In genomic region chr10:4404895-4405491, GRCm38 (mm10) we compare ENCODE assay signal across 8 mouse cellular contexts. TPM values are rescaled to one million over a fixed set of nuclear protein-coding genes. Genes with fewer than 3 reads are reported as not detected.
DNase-seq lines count a peak whose midpoint lies in the region; ATAC-seq lines count a peak whose summit lies in the region.

No protein-coding gene starts in this region.

- peak; percentile 67 for ATAC-seq in forebrain, embryonic 12.5 days (ENCODE audit: low FRiP score)
- peak; percentile 86 for ATAC-seq in inflammation-experienced regulatory T-cells, adult 6 months
- peak; percentile 47 for ATAC-seq in lung, embryonic 16.5 days (ENCODE audit: low read depth)

- no peaks in the 10 kb centered on the region for H3K9me3 ChIP-seq in forebrain, embryonic 12.5 days
- no peaks in the 10 kb centered on the region for H3K9me3 ChIP-seq in lung, embryonic 16.5 days (ENCODE audit: control insufficient read depth, low read length)

- no peak overlapping the region for H3K4me2 ChIP-seq in forebrain, embryonic 12.5 days
- no peak overlapping the region for H3K4me2 ChIP-seq in lung, embryonic 16.5 days (ENCODE audit: low read depth, low read length)

- H3K36me3 ChIP-seq in forebrain, embryonic 12.5 days (replicated peaks) = peaks cover 44% of the 10 kb centered on the region
- peaks cover 21% of the 10 kb centered on the region for H3K36me3 ChIP-seq in lung, embryonic 16.5 days (ENCODE audit: control insufficient read depth, insufficient read depth, low read length)

- H3K27ac ChIP-seq in forebrain, embryonic 12.5 days = no peak overlapping the region
- no peak overlapping the region for H3K27ac ChIP-seq in lung, embryonic 16.5 days (ENCODE audit: low read length)

- no peak overlapping the region for H3K4me3 ChIP-seq in forebrain, embryonic 12.5 days (replicated peaks)
- no peak overlapping the region for H3K4me3 ChIP-seq in lung, embryonic 16.5 days (ENCODE audit: low read length)

- H3K4me1 ChIP-seq in forebrain, embryonic 12.5 days = no peaks in the 10 kb centered on the region
- no peaks in the 10 kb centered on the region for H3K4me1 ChIP-seq in lung, embryonic 16.5 days (replicated peaks; ENCODE audit: control insufficient read depth, insufficient read depth, low read length)

- DNase-seq in adrenal gland, postnatal 14 days = peak; percentile 65
- DNase-seq in adrenal gland, adult 8-10 months = no peak
- peak; percentile 46 for DNase-seq in urinary bladder, postnatal 14 days (ENCODE audit: low spot score)
- no peak for DNase-seq in urinary bladder, adult 18-20 months (ENCODE audit: low spot score in 2 of 2)
- DNase-seq in skeletal muscle tissue, adult 2 months (ENCODE audit: low read depth, low spot score) = peak; percentile 42

- WGBS in forebrain, embryonic 12.5 days = 61% methylated on average over 5 of the region's 5 CpGs
- 55% methylated on average over 5 of the region's 5 CpGs for WGBS in lung, embryonic 16.5 days

- no peak overlapping the region for H3K9ac ChIP-seq in forebrain, embryonic 12.5 days
- H3K9ac ChIP-seq in lung, embryonic 16.5 days (ENCODE audit: low read length) = no peak overlapping the region

- H3K27me3 ChIP-seq in forebrain, embryonic 12.5 days = no peaks in the 10 kb centered on the region
- no peaks in the 10 kb centered on the region for H3K27me3 ChIP-seq in lung, embryonic 16.5 days (ENCODE audit: control insufficient read depth, insufficient read depth, low read depth, low read length)

RNA-seq across cellular contexts. Expression of gene Zbtb2, which starts 17.1 kb away (rescaled TPM):
- 11.7 and 12.3 TPM in 2 replicates for total RNA-seq in adrenal gland, postnatal 14 days (2021)
- total RNA-seq in adrenal gland, adult 8-10 months (2022) = 10 to 100 TPM in 1 of 4 experiments, 1 to 10 TPM in 3; 9.2 to 10.1 (median 9.5) TPM
- 21.2 and 22.2 TPM in 2 replicates for polyA plus RNA-seq in forebrain, embryonic 12.5 days (2016; fragmentation: Nextera tagmentation; extraction: Ambion mirVana)
- 10 to 100 TPM in 2 of 3 experiments, 1 to 10 TPM in 1; 9.1 to 11.5 (median 11.1) TPM for polyA plus RNA-seq in inflammation-experienced regulatory T-cells, adult 6 months (2017; shearing (Covaris generic))
- polyA plus RNA-seq in lung, embryonic 16.5 days (2015; fragmentation: Nextera tagmentation; extraction: Ambion mirVana) = 14.1 and 16.4 TPM in 2 replicates

RNA-seq across cellular contexts. Expression of gene Rmnd1, which starts 27.2 kb away (rescaled TPM):
- 51.2 and 57.0 TPM in 2 replicates for total RNA-seq in adrenal gland, postnatal 14 days (2021)
- total RNA-seq in adrenal gland, adult 8-10 months (2022) = 10 to 100 TPM; 39.8 to 49.9 (median 41.7) TPM
- 48.7 and 53.3 TPM in 2 replicates for polyA plus RNA-seq in forebrain, embryonic 12.5 days (2016; fragmentation: Nextera tagmentation; extraction: Ambion mirVana)
- 10 to 100 TPM; 40.1 to 45.0 (median 42.4) TPM for polyA plus RNA-seq in inflammation-experienced regulatory T-cells, adult 6 months (2017; shearing (Covaris generic))
- 39.1 and 44.8 TPM in 2 replicates for polyA plus RNA-seq in lung, embryonic 16.5 days (2015; fragmentation: Nextera tagmentation; extraction: Ambion mirVana)

RNA-seq across cellular contexts. Expression of gene Armt1, which starts 27.3 kb away (rescaled TPM):
- total RNA-seq in adrenal gland, postnatal 14 days (2021) = 15.7 and 20.1 TPM in 2 replicates
- total RNA-seq in adrenal gland, adult 8-10 months (2022) = 10 to 100 TPM; 15.6 to 20.7 (median 16.7) TPM
- 23.1 and 24.3 TPM in 2 replicates for polyA plus RNA-seq in forebrain, embryonic 12.5 days (2016; fragmentation: Nextera tagmentation; extraction: Ambion mirVana)
- 10 to 100 TPM; 34.1 to 38.4 (median 35.8) TPM for polyA plus RNA-seq in inflammation-experienced regulatory T-cells, adult 6 months (2017; shearing (Covaris generic))
- 19.5 and 22.3 TPM in 2 replicates for polyA plus RNA-seq in lung, embryonic 16.5 days (2015; fragmentation: Nextera tagmentation; extraction: Ambion mirVana)

Comparison
In these comparisons a context has a peak if more than half of its experiments do, and no peak if none do; other contexts are left out.
1. DNase-seq: peak in adrenal gland, postnatal 14 days (single experiment), urinary bladder, postnatal 14 days (single experiment) and skeletal muscle tissue, adult 2 months (single experiment); none in adrenal gland, adult 8-10 months (single experiment) and urinary bladder, adult 18-20 months (0 of 2).
2. Peak in every context shown above with its lines, with median percentiles within 50 percentile points of each other: ATAC-seq.